Mouse (Mus musculus) cerebellum, adult 2 months (tissue): ENCODE measurements around the gene Mas1.

ENCODE experiments used
- CTCF ChIP-seq: fragments of 200-500 bp; IDR thresholded peaks from 2 replicates; pipeline ENCODE4 v1.5.1; 2011; ENCODE audit warnings: low read depth, mild to moderate bottlenecking, control low read depth, low read length, moderate library complexity, borderline replicate concordance; ENCODE audit not compliant: insufficient read depth
- POLR2A ChIP-seq: fragments of 200-500 bp; IDR thresholded peaks from 2 replicates; pipeline ENCODE4 v1.6.1; 2011; ENCODE audit warnings: low read length, control low read depth, borderline replicate concordance; ENCODE audit not compliant: insufficient read depth

DNA sequence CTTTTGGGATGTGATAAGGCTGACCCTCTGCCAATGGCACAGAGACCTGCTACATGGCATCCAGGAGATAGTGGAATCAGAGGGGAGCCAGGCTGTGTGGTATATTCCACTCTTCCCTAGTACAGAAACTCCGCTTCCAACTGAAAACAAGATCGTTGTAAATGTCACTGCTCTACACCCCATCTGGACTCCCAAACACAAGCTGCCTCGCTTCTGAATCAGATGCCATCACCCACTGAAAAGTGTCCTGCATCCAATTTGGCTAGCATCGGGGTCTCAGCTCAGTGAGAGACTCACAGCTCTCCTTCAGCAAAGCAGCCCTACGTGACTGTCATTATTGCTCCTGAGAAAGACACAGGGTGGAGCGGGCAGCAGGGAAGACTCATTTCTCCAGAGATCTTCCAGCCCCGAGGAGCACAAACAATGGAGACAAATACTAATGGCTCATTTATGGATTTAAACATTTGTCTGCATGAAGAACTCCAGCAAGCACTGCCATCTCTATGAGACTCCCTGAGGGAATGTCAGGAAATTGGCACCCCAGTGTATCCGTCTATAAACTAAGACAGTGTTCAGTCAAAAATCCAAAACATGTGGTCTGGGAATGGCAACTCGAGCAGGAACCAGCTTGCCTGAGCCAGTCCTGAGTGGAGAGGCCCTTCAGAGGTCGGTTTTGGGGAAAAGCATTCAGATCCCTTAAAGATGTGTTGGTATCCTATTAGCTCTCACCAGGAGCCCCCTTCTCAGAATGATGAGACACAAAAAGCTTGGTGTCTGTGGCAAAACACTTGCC is 28.3 kb downstream of the Mas1 start:
- TF ChIP-seq POLR2A (no peak), CTCF (no peak)
